Mouse (Mus musculus): ENCODE measurements around the gene Efna1. TPM values are rescaled to one million over a fixed set of nuclear protein-coding genes. Genes with fewer than 3 reads are reported as not detected.
A peak's percentile ranks its signal among the peaks of the same experiment; 100 is the strongest.

Efna1 gene
- polyA plus RNA-seq, 1 experiment from 2014 or later: 16.4 TPM

GRCm38 (mm10) chr3:89315930-89316831 lies 35.2 kb upstream of the Efna1 start:
- Histone ChIP-seq H3K4me3 (ENCODE audit: low read depth, low read length) (peak overlapping the region; percentile 27; the same call in 1 of the 2 replicates), H3K4me1 (replicated peaks; ENCODE audit: control insufficient read depth, insufficient read depth, low read length) (peaks cover 27% of the 10 kb centered on the region), H3K9me3 (ENCODE audit: control insufficient read depth, low read length) (no peaks in the 10 kb centered on the region), H3K36me3 (ENCODE audit: control insufficient read depth, insufficient read depth, low read length) (no peaks in the 10 kb centered on the region), H3K9ac (ENCODE audit: low read depth, low read length) (no peak overlapping the region; the same call in 1 of the 2 replicates), H3K27ac (ENCODE audit: low read depth, low read length) (no peak overlapping the region), H3K4me2 (replicated peaks; ENCODE audit: low read depth, low read length) (peak overlapping the region; percentile 56), H3K27me3 (ENCODE audit: control insufficient read depth, insufficient read depth, low read length) (peaks cover 42% of the 10 kb centered on the region)
- WGBS: 11% methylated on average over 40 of the region's 40 CpGs
- ATAC-seq (ENCODE audit: low FRiP score): peak; percentile 1; the same call in 1 of the 2 replicates
- DNase-seq (ENCODE audit: low spot score): peak; percentile 30

- peak; percentile 93 for DNase-seq (ENCODE audit: low spot score)
- Histone ChIP-seq H3K36me3 (ENCODE audit: control insufficient read depth, insufficient read depth, low read length) (no peaks in the 10 kb centered on the region), H3K27me3 (ENCODE audit: control insufficient read depth, insufficient read depth, low read length) (peaks cover 34% of the 10 kb centered on the region), H3K4me1 (replicated peaks; ENCODE audit: control insufficient read depth, insufficient read depth, low read length) (peaks cover 19% of the 10 kb centered on the region), H3K27ac (ENCODE audit: low read depth, low read length) (no peak overlapping the region), H3K4me2 (replicated peaks; ENCODE audit: low read depth, low read length) (peak overlapping the region; percentile 56), H3K9ac (ENCODE audit: low read depth, low read length) (peak overlapping the region; percentile 49; the same call in 1 of the 2 replicates), H3K9me3 (ENCODE audit: control insufficient read depth, low read length) (no peaks in the 10 kb centered on the region), H3K4me3 (ENCODE audit: low read depth, low read length) (peak overlapping the region; percentile 27)
- peak; percentile 42 for ATAC-seq (ENCODE audit: low FRiP score)
- 7% methylated on average over 26 of the region's 26 CpGs for WGBS
Measured at GRCm38 (mm10) chr3:89315195-89315929, 34.4 kb upstream of the Efna1 start.

GRCm38 (mm10) chr3:89314791-89315190 lies 33.8 kb upstream of the Efna1 start:
- no peak overlapping the region for H3K4me2 ChIP-seq (replicated peaks; ENCODE audit: low read depth, low read length)
- H3K4me1 ChIP-seq (replicated peaks; ENCODE audit: control insufficient read depth, insufficient read depth, low read length): peaks cover 19% of the 10 kb centered on the region
- H3K9ac ChIP-seq (ENCODE audit: low read depth, low read length): peak overlapping the region; percentile 49; the same call in 1 of the 2 replicates
- H3K27me3 ChIP-seq (ENCODE audit: control insufficient read depth, insufficient read depth, low read length): peaks cover 29% of the 10 kb centered on the region
- no peak overlapping the region for H3K27ac ChIP-seq (ENCODE audit: low read depth, low read length)
- no peaks in the 10 kb centered on the region for H3K36me3 ChIP-seq (ENCODE audit: control insufficient read depth, insufficient read depth, low read length)
- no peaks in the 10 kb centered on the region for H3K9me3 ChIP-seq (ENCODE audit: control insufficient read depth, low read length)
- DNase-seq (ENCODE audit: low spot score) (no peak), ATAC-seq (ENCODE audit: low FRiP score) (0 out of 2 replicates have a peak, but pooled peaks have one; percentile 8)
- 51% methylated on average over 2 of the region's 2 CpGs for WGBS
- no peak overlapping the region for H3K4me3 ChIP-seq (ENCODE audit: low read depth, low read length)

- ATAC-seq (ENCODE audit: low FRiP score): no peak
- Histone ChIP-seq H3K36me3 (ENCODE audit: control insufficient read depth, insufficient read depth, low read length) (no peaks in the 10 kb centered on the region), H3K4me2 (replicated peaks; ENCODE audit: low read depth, low read length) (no peak overlapping the region), H3K27me3 (ENCODE audit: control insufficient read depth, insufficient read depth, low read length) (peaks cover 24% of the 10 kb centered on the region), H3K9me3 (ENCODE audit: control insufficient read depth, low read length) (no peaks in the 10 kb centered on the region), H3K9ac (ENCODE audit: low read depth, low read length) (no peak overlapping the region), H3K4me3 (ENCODE audit: low read depth, low read length) (no peak overlapping the region), H3K27ac (ENCODE audit: low read depth, low read length) (no peak overlapping the region), H3K4me1 (replicated peaks; ENCODE audit: control insufficient read depth, insufficient read depth, low read length) (peaks cover 15% of the 10 kb centered on the region)
- WGBS: 77% methylated on average over 5 of the region's 5 CpGs
- no peak for DNase-seq (ENCODE audit: low spot score)
Measured at GRCm38 (mm10) chr3:89314340-89314739, 33.4 kb upstream of the Efna1 start.

GRCm38 (mm10) chr3:89308089-89308488 lies 27.1 kb upstream of the Efna1 start:
- Histone ChIP-seq H3K27me3 (ENCODE audit: control insufficient read depth, insufficient read depth, low read length) (no peaks in the 10 kb centered on the region), H3K36me3 (ENCODE audit: control insufficient read depth, insufficient read depth, low read length) (no peaks in the 10 kb centered on the region), H3K4me2 (replicated peaks; ENCODE audit: low read depth, low read length) (no peak overlapping the region), H3K27ac (ENCODE audit: low read depth, low read length) (no peak overlapping the region), H3K4me1 (replicated peaks; ENCODE audit: control insufficient read depth, insufficient read depth, low read length) (no peaks in the 10 kb centered on the region), H3K9me3 (ENCODE audit: control insufficient read depth, low read length) (no peaks in the 10 kb centered on the region), H3K9ac (ENCODE audit: low read depth, low read length) (no peak overlapping the region), H3K4me3 (ENCODE audit: low read depth, low read length) (no peak overlapping the region)
- peak; percentile 68 for ATAC-seq (ENCODE audit: low FRiP score)
- 6% methylated on average over 9 of the region's 9 CpGs for WGBS
- peak; percentile 85 for DNase-seq (ENCODE audit: low spot score)

- ATAC-seq (ENCODE audit: low FRiP score) (no peak), DNase-seq (ENCODE audit: low spot score) (no peak)
- Histone ChIP-seq H3K9ac (ENCODE audit: low read depth, low read length) (no peak overlapping the region), H3K4me1 (replicated peaks; ENCODE audit: control insufficient read depth, insufficient read depth, low read length) (no peaks in the 10 kb centered on the region), H3K27ac (ENCODE audit: low read depth, low read length) (no peak overlapping the region), H3K4me3 (ENCODE audit: low read depth, low read length) (no peak overlapping the region), H3K9me3 (ENCODE audit: control insufficient read depth, low read length) (no peaks in the 10 kb centered on the region), H3K4me2 (replicated peaks; ENCODE audit: low read depth, low read length) (no peak overlapping the region), H3K36me3 (ENCODE audit: control insufficient read depth, insufficient read depth, low read length) (no peaks in the 10 kb centered on the region), H3K27me3 (ENCODE audit: control insufficient read depth, insufficient read depth, low read length) (no peaks in the 10 kb centered on the region)
- WGBS: 66% methylated on average over 8 of the region's 8 CpGs
Measured at GRCm38 (mm10) chr3:89305551-89306325, 24.8 kb upstream of the Efna1 start.

- peaks cover 3% of the 10 kb centered on the region for H3K27me3 ChIP-seq (ENCODE audit: control insufficient read depth, insufficient read depth, low read length)
- H3K4me3 ChIP-seq (ENCODE audit: low read depth, low read length): no peak overlapping the region
- H3K4me2 ChIP-seq (replicated peaks; ENCODE audit: low read depth, low read length): no peak overlapping the region
- DNase-seq (ENCODE audit: low spot score) (no peak), ATAC-seq (ENCODE audit: low FRiP score) (no peak)
- no peaks in the 10 kb centered on the region for H3K36me3 ChIP-seq (ENCODE audit: control insufficient read depth, insufficient read depth, low read length)
- H3K9ac ChIP-seq (ENCODE audit: low read depth, low read length): no peak overlapping the region
- WGBS: 70% methylated on average over 4 of the region's 4 CpGs
- no peaks in the 10 kb centered on the region for H3K4me1 ChIP-seq (replicated peaks; ENCODE audit: control insufficient read depth, insufficient read depth, low read length)
- H3K9me3 ChIP-seq (ENCODE audit: control insufficient read depth, low read length): no peaks in the 10 kb centered on the region
- no peak overlapping the region for H3K27ac ChIP-seq (ENCODE audit: low read depth, low read length)
Measured at GRCm38 (mm10) chr3:89305105-89305504, 24.2 kb upstream of the Efna1 start.

GRCm38 (mm10) chr3:89304440-89304839 lies 23.5 kb upstream of the Efna1 start:
- Histone ChIP-seq H3K9ac (ENCODE audit: low read depth, low read length) (no peak overlapping the region), H3K4me3 (ENCODE audit: low read depth, low read length) (no peak overlapping the region), H3K27me3 (ENCODE audit: control insufficient read depth, insufficient read depth, low read length) (peaks cover 6% of the 10 kb centered on the region), H3K27ac (ENCODE audit: low read depth, low read length) (no peak overlapping the region), H3K9me3 (ENCODE audit: control insufficient read depth, low read length) (no peaks in the 10 kb centered on the region), H3K4me1 (replicated peaks; ENCODE audit: control insufficient read depth, insufficient read depth, low read length) (0 out of 2 replicates have a peak, but pooled peaks cover 2% of the 10 kb centered on the region), H3K4me2 (replicated peaks; ENCODE audit: low read depth, low read length) (no peak overlapping the region), H3K36me3 (ENCODE audit: control insufficient read depth, insufficient read depth, low read length) (no peaks in the 10 kb centered on the region)
- ATAC-seq (ENCODE audit: low FRiP score): no peak
- 59% methylated on average over 6 of the region's 6 CpGs for WGBS
- no peak for DNase-seq (ENCODE audit: low spot score)

Data from hindbrain, embryonic 11.5 days (tissue).